Mouse (Mus musculus) ZHBTc4 (cell line): ENCODE measurements at regions not wholly inside any gene's neighbourhood (a gene's known extent, or its start where the extent isn't known, plus 50 kb on each side); places are given as distances from the start of the nearest gene placed in this dataset.

Experiments
- DNase-seq: peaks from one replicate; pipeline ENCODE4 v3.0.0-alpha.2; 2011; ENCODE audit warnings: low read depth, low spot score

- DNase-seq, result no peak
Measured at GRCm38 (mm10) chr13:87325553-87325952, 1278.8 kb upstream of the Cox7c start.

GRCm38 (mm10) chr13:87323526-87323925 lies 1276.8 kb upstream of the Cox7c start:
- DNase-seq, result no peak

- peak; percentile 73 for DNase-seq
Measured at GRCm38 (mm10) chr13:87314022-87314421, 1267.3 kb upstream of the Cox7c start.

GRCm38 (mm10) chr13:87313503-87313902 lies 1266.8 kb upstream of the Cox7c start:
- DNase-seq, result no peak
